Mouse (Mus musculus): ENCODE measurements around the gene Synrg. TPM values are rescaled to one million over a fixed set of nuclear protein-coding genes. Genes with fewer than 3 reads are reported as not detected.

Synrg gene
- polyA plus RNA-seq (2021; fragmentation: Nextera tagmentation): 5.9 and 7.0 TPM in 2 replicates
- long read RNA-seq, experiment 1, partial matches to known transcripts: 16 of 19 reads
- long read RNA-seq, experiment 1, other reads (novel, unspliced or antisense): 3 of 19 reads
- long read RNA-seq, experiment 2, partial matches to known transcripts: 24 of 47 reads
- long read RNA-seq, experiment 2, other reads (novel, unspliced or antisense): 23 of 47 reads

GRCm38 (mm10) chr11:83963991-83964921 lies at the start of gene Synrg:
Gene Synrg, plus strand, starts transcription at chr11:83964428.

GRCm38 (mm10) chr11:83941950-83942840 lies 22.0 kb upstream of the Synrg start, which contains the start of gene Ddx52:
Gene Ddx52, plus strand, starts transcription at chr11:83942062.

GRCm38 (mm10) chr11:84069034-84069370 lies 104.8 kb downstream of the Synrg start, which contains the start of gene Dusp14:
Gene Dusp14, minus strand, starts transcription at chr11:84069261.

Other genes starting within 250 kb of the Synrg start
- gene Wfdc21, start 217.5 kb upstream of the Synrg start, polyA plus RNA-seq (2021; fragmentation: Nextera tagmentation): not detected in 2 replicates
- gene Heatr6, start 210.7 kb upstream of the Synrg start, polyA plus RNA-seq (2021; fragmentation: Nextera tagmentation): 6.9 and 7.2 TPM in 2 replicates
- gene Hnf1b, start 114.4 kb upstream of the Synrg start, polyA plus RNA-seq (2021; fragmentation: Nextera tagmentation): 0.78 and 1.0 TPM in 2 replicates
- gene Ddx52, start 22.4 kb upstream of the Synrg start, polyA plus RNA-seq (2021; fragmentation: Nextera tagmentation): 10.5 and 10.9 TPM in 2 replicates
- gene Dusp14, start 104.8 kb downstream of the Synrg start, polyA plus RNA-seq (2021; fragmentation: Nextera tagmentation): 43.0 and 52.2 TPM in 2 replicates
- gene Tada2a, start 165.2 kb downstream of the Synrg start, polyA plus RNA-seq (2021; fragmentation: Nextera tagmentation): 17.2 and 17.8 TPM in 2 replicates
- 10.3 and 14.7 TPM in 2 replicates for gene Acaca, start 165.2 kb downstream of the Synrg start, polyA plus RNA-seq (2021; fragmentation: Nextera tagmentation)
- not detected in 2 replicates for gene Gm11437, start 203.0 kb downstream of the Synrg start, polyA plus RNA-seq (2021; fragmentation: Nextera tagmentation)